Mouse (Mus musculus): ENCODE data around the gene Dhrs7b. TPM values are rescaled to one million over a fixed set of nuclear protein-coding genes. Genes with fewer than 3 reads are reported as not detected.

The Dhrs7b gene
- polyA plus RNA-seq, 1 experiment = 6.0 TPM

GRCm38 (mm10) chr11:60823771-60824170 lies 6.7 kb upstream of the Dhrs7b start:
- H3K4me1 ChIP-seq (ENCODE audit: control insufficient read depth, insufficient read depth, insufficient read length) = no peaks in the 10 kb centered on the region
- H3K27ac ChIP-seq (ENCODE audit: insufficient read depth, low read length) = no peak overlapping the region
- no peak for TF ChIP-seq POLR2A (IDR thresholded peaks at IDR 0.05; ENCODE audit: low read depth, low read length)
- no peak for TF ChIP-seq CTCF (IDR thresholded peaks at IDR 0.05; ENCODE audit: extremely low read depth, insufficient read depth, insufficient read length, insufficient replicate concordance)
- no peaks in the 10 kb centered on the region for H3K36me3 ChIP-seq (ENCODE audit: control insufficient read depth, insufficient read depth, low read length)
- DNase-seq (ENCODE audit: low read depth in 1 of 2, low spot score in 2 of 2) = no peak
- WGBS = 78% methylated on average over 2 of the region's 2 CpGs
- H3K4me3 ChIP-seq (ENCODE audit: extremely low read depth, insufficient read depth, insufficient read length) = no peak overlapping the region
- no peaks in the 10 kb centered on the region for H3K27me3 ChIP-seq (ENCODE audit: control insufficient read depth, insufficient read depth, low read length)

GRCm38 (mm10) chr11:60825191-60825590 lies 5.2 kb upstream of the Dhrs7b start:
- Histone ChIP-seq H3K36me3 (ENCODE audit: control insufficient read depth, insufficient read depth, low read length) (no peaks in the 10 kb centered on the region), H3K4me1 (ENCODE audit: control insufficient read depth, insufficient read depth, insufficient read length) (no peaks in the 10 kb centered on the region), H3K4me3 (ENCODE audit: extremely low read depth, insufficient read depth, insufficient read length) (no peak overlapping the region), H3K27me3 (ENCODE audit: control insufficient read depth, insufficient read depth, low read length) (no peaks in the 10 kb centered on the region), H3K27ac (ENCODE audit: insufficient read depth, low read length) (no peak overlapping the region)
- DNase-seq (ENCODE audit: low read depth in 1 of 2, low spot score in 2 of 2) = no peak
- 95% methylated on average over 3 of the region's 3 CpGs for WGBS
- TF ChIP-seq POLR2A (IDR thresholded peaks at IDR 0.05; ENCODE audit: low read depth, low read length) (no peak), CTCF (IDR thresholded peaks at IDR 0.05; ENCODE audit: extremely low read depth, insufficient read depth, insufficient read length, insufficient replicate concordance) (no peak)

- no peaks in the 10 kb centered on the region for H3K36me3 ChIP-seq (ENCODE audit: control insufficient read depth, insufficient read depth, low read length)
- no peak for TF ChIP-seq CTCF (IDR thresholded peaks at IDR 0.05; ENCODE audit: extremely low read depth, insufficient read depth, insufficient read length, insufficient replicate concordance)
- TF ChIP-seq POLR2A (IDR thresholded peaks at IDR 0.05; ENCODE audit: low read depth, low read length) = no peak
- WGBS = 16% methylated on average over 1 of the region's 1 CpGs
- H3K4me3 ChIP-seq (ENCODE audit: extremely low read depth, insufficient read depth, insufficient read length) = no peak overlapping the region
- peaks cover 4% of the 10 kb centered on the region; the same call in 1 of the 2 replicates for H3K4me1 ChIP-seq (ENCODE audit: control insufficient read depth, insufficient read depth, insufficient read length)
- H3K27me3 ChIP-seq (ENCODE audit: control insufficient read depth, insufficient read depth, low read length) = no peaks in the 10 kb centered on the region
- DNase-seq (ENCODE audit: low read depth in 1 of 2, low spot score in 2 of 2) = no peak
- no peak overlapping the region for H3K27ac ChIP-seq (ENCODE audit: insufficient read depth, low read length)
These were observed 3.7 kb upstream of the Dhrs7b start for GRCm38 (mm10) chr11:60826700-60827099.

GRCm38 (mm10) chr11:60827241-60827945 lies 3.0 kb upstream of the Dhrs7b start:
- peaks cover 4% of the 10 kb centered on the region; the same call in 1 of the 2 replicates for H3K4me1 ChIP-seq (ENCODE audit: control insufficient read depth, insufficient read depth, insufficient read length)
- no peaks in the 10 kb centered on the region for H3K36me3 ChIP-seq (ENCODE audit: control insufficient read depth, insufficient read depth, low read length)
- no peak overlapping the region for H3K27ac ChIP-seq (ENCODE audit: insufficient read depth, low read length)
- no peak overlapping the region for H3K4me3 ChIP-seq (ENCODE audit: extremely low read depth, insufficient read depth, insufficient read length)
- WGBS = 66% methylated on average over 4 of the region's 4 CpGs
- no peaks in the 10 kb centered on the region for H3K27me3 ChIP-seq (ENCODE audit: control insufficient read depth, insufficient read depth, low read length)
- no peak for DNase-seq (ENCODE audit: low read depth in 1 of 2, low spot score in 2 of 2)
- TF ChIP-seq CTCF (IDR thresholded peaks at IDR 0.05; ENCODE audit: extremely low read depth, insufficient read depth, insufficient read length, insufficient replicate concordance) (no peak), POLR2A (IDR thresholded peaks at IDR 0.05; ENCODE audit: low read depth, low read length) (no peak)

GRCm38 (mm10) chr11:60828903-60829302 lies 1.5 kb upstream of the Dhrs7b start:
- Histone ChIP-seq H3K4me3 (ENCODE audit: extremely low read depth, insufficient read depth, insufficient read length) (no peak overlapping the region), H3K4me1 (ENCODE audit: control insufficient read depth, insufficient read depth, insufficient read length) (peaks cover 4% of the 10 kb centered on the region; the same call in 1 of the 2 replicates), H3K27me3 (ENCODE audit: control insufficient read depth, insufficient read depth, low read length) (no peaks in the 10 kb centered on the region), H3K27ac (ENCODE audit: insufficient read depth, low read length) (no peak overlapping the region), H3K36me3 (ENCODE audit: control insufficient read depth, insufficient read depth, low read length) (no peaks in the 10 kb centered on the region)
- WGBS = 32% methylated on average over 2 of the region's 2 CpGs
- no peak for TF ChIP-seq POLR2A (IDR thresholded peaks at IDR 0.05; ENCODE audit: low read depth, low read length)
- no peak for TF ChIP-seq CTCF (IDR thresholded peaks at IDR 0.05; ENCODE audit: extremely low read depth, insufficient read depth, insufficient read length, insufficient replicate concordance)
- DNase-seq (ENCODE audit: low read depth in 1 of 2, low spot score in 2 of 2) = no peak

- no peak overlapping the region for H3K4me3 ChIP-seq (ENCODE audit: extremely low read depth, insufficient read depth, insufficient read length)
- no peak overlapping the region for H3K27ac ChIP-seq (ENCODE audit: insufficient read depth, low read length)
- H3K4me1 ChIP-seq (ENCODE audit: control insufficient read depth, insufficient read depth, insufficient read length) = no peaks in the 10 kb centered on the region
- H3K36me3 ChIP-seq (ENCODE audit: control insufficient read depth, insufficient read depth, low read length) = no peaks in the 10 kb centered on the region
- WGBS = 95% methylated on average over 6 of the region's 6 CpGs
- TF ChIP-seq CTCF (IDR thresholded peaks at IDR 0.05; ENCODE audit: extremely low read depth, insufficient read depth, insufficient read length, insufficient replicate concordance) (no peak), POLR2A (IDR thresholded peaks at IDR 0.05; ENCODE audit: low read depth, low read length) (no peak)
- DNase-seq (ENCODE audit: low read depth in 1 of 2, low spot score in 2 of 2) = no peak
- H3K27me3 ChIP-seq (ENCODE audit: control insufficient read depth, insufficient read depth, low read length) = no peaks in the 10 kb centered on the region
These were observed 6.5 kb downstream of the Dhrs7b start for GRCm38 (mm10) chr11:60836897-60837296.
